Mouse (Mus musculus) CD4-positive, CD25-positive, alpha-beta regulatory T cell (primary cell): ENCODE measurements around the gene C130074G19Rik. TPM values are rescaled to one million over a fixed set of nuclear protein-coding genes. Genes with fewer than 3 reads are reported as not detected.

ENCODE experiments used
- polyA plus RNA-seq: library from polyadenylated mRNA; unstranded; fragments of 100-300 nt; shearing (Covaris generic); gene quantifications from one replicate; pipeline ENCODE4 v1.2.1, GENCODE M21; 2017

C130074G19Rik gene
- polyA plus RNA-seq: not detected

DNA sequence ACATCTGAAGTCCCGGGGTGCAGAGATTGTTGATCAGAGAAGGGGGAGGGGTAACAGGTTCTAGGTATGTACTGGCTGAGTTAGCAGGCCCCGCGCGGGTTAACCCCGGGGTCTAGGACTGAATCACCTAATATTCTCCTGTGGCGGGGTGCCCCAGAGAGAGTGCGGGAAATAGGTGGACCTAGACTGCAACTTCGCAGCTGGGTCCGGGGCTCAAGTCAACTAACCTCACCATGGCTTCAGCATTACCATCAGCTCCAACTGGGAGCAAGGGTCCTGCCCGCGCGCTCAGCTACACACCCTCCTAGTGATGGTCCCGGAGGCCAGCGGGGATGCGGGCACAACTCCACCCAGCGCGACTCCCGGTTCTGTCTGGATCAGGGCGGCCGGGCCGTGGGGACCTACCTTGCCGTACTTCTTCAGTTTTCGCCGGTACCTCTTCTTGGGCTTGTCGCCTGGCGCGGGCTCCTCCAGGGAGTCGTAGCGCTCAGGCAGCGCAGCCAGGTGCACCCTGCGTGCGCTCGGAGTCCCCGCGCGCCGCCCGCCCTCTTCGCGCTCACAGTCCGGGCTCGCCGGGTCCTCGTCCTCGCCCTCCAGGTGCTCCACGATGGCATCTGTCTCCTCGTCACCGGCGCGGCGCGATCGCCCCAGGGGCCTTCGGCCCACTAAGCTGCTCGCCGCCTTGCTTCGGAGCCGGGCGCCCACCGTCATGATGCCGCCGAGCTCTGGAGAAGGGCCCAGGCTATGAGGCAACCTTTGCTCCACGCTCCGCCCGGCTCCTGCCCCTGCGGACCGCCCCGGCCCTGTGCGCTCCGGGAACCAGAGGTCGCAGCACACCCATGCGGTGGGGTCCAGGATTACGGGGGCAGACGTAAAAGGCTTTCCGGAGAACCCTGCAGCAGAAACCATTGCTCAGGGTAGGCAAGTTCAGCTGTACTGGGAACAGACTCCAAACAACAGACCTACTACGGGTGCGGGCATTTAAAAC is at the start of gene C130074G19Rik:
C130074G19Rik (minus strand) TSS at position 938 of the 988 bp plus-strand sequence.

GRCm38 (mm10) chr1:184846092-184846750 is 36.8 kb downstream of the C130074G19Rik start, which contains the start of gene Marc2:
Gene Marc2 (minus strand): TSS chr1:184846451.

Other genes starting within 250 kb of the C130074G19Rik start
- gene Hlx, start 150.6 kb downstream of the C130074G19Rik start, polyA plus RNA-seq: 0.25 TPM
- 0.29 TPM for gene Marc1, start 71.9 kb downstream of the C130074G19Rik start, polyA plus RNA-seq
- 343 TPM for gene Marc2, start 36.8 kb downstream of the C130074G19Rik start, polyA plus RNA-seq
- gene Mark1, start 116.4 kb upstream of the C130074G19Rik start, polyA plus RNA-seq: not detected